Mouse (Mus musculus): ENCODE data around the gene Olfr1098. TPM values are rescaled to one million over a fixed set of nuclear protein-coding genes. Genes with fewer than 3 reads are reported as not detected.

Gene Olfr1098
- polyA plus RNA-seq (2015; fragmentation: Nextera tagmentation; extraction: Ambion mirVana): not detected in 2 replicates

GRCm38 (mm10) chr2:86924445-86924844 is at the start of gene Olfr1098:
Gene Olfr1098, minus strand, starts transcription at chr2:86924545.
- Histone ChIP-seq H3K9ac (replicated peaks) (no peak within 1 kb of the TSS), H3K27me3 (ENCODE audit: insufficient read depth, low read length) (no peaks in the 10 kb centered on the region), H3K4me3 (ENCODE audit: low read depth, low read length) (no peak within 1 kb of the TSS), H3K27ac (ENCODE audit: low read depth) (no peak within 1 kb of the TSS), H3K4me2 (ENCODE audit: low read depth, low read length) (no peak within 1 kb of the TSS), H3K36me3 (replicated peaks; ENCODE audit: insufficient read depth, low read length) (no peaks in the 10 kb centered on the region), H3K9me3 (ENCODE audit: low read length) (no peaks in the 10 kb centered on the region), H3K4me1 (ENCODE audit: insufficient read depth) (no peaks in the 10 kb centered on the region)
- TF ChIP-seq CTCF (IDR thresholded peaks at IDR 0.05; ENCODE audit: low read depth): no peak
- no peak for TF ChIP-seq EP300 (IDR thresholded peaks at IDR 0.05; ENCODE audit: low read depth)
- DNase-seq: no peak
- WGBS (ENCODE audit: insufficient replicate concordance): 80% methylated on average over 1 of the region's 1 CpGs
- no peak for ATAC-seq

- no peaks in the 10 kb centered on the region for H3K4me1 ChIP-seq (ENCODE audit: insufficient read depth)
- H3K4me2 ChIP-seq (ENCODE audit: low read depth, low read length): no peak within 1 kb of the TSS
- no peaks in the 10 kb centered on the region for H3K27me3 ChIP-seq (ENCODE audit: insufficient read depth, low read length)
- H3K9me3 ChIP-seq (ENCODE audit: low read length): no peaks in the 10 kb centered on the region
- H3K9ac ChIP-seq (replicated peaks): no peak within 1 kb of the TSS
- DNase-seq: no peak
- no peak within 1 kb of the TSS for H3K27ac ChIP-seq (ENCODE audit: low read depth)
- no peak within 1 kb of the TSS for H3K4me3 ChIP-seq (ENCODE audit: low read depth, low read length)
- no peak for TF ChIP-seq EP300 (IDR thresholded peaks at IDR 0.05; ENCODE audit: low read depth)
- no peak for TF ChIP-seq CTCF (IDR thresholded peaks at IDR 0.05; ENCODE audit: low read depth)
- no peak for ATAC-seq
- no peaks in the 10 kb centered on the region for H3K36me3 ChIP-seq (replicated peaks; ENCODE audit: insufficient read depth, low read length)
- 65% methylated on average over 1 of the region's 1 CpGs for WGBS (ENCODE audit: insufficient replicate concordance)
Measured at GRCm38 (mm10) chr2:86960593-86960992, 36.2 kb upstream of the Olfr1098 start, which contains the start of gene Olfr1099. Gene Olfr1099, minus strand, starts transcription at chr2:86960693.

GRCm38 (mm10) chr2:86926557-86926956 is 2.2 kb upstream of the Olfr1098 start:
- TF ChIP-seq CTCF (IDR thresholded peaks at IDR 0.05; ENCODE audit: low read depth): no peak
- no peak for TF ChIP-seq EP300 (IDR thresholded peaks at IDR 0.05; ENCODE audit: low read depth)
- no peak for DNase-seq
- no peak overlapping the region for H3K27ac ChIP-seq (ENCODE audit: low read depth)
- H3K27me3 ChIP-seq (ENCODE audit: insufficient read depth, low read length): no peaks in the 10 kb centered on the region
- H3K9ac ChIP-seq (replicated peaks): no peak overlapping the region
- H3K9me3 ChIP-seq (ENCODE audit: low read length): no peaks in the 10 kb centered on the region
- no peak for ATAC-seq
- H3K4me1 ChIP-seq (ENCODE audit: insufficient read depth): no peaks in the 10 kb centered on the region
- no peaks in the 10 kb centered on the region for H3K36me3 ChIP-seq (replicated peaks; ENCODE audit: insufficient read depth, low read length)
- H3K4me3 ChIP-seq (ENCODE audit: low read depth, low read length): no peak overlapping the region
- H3K4me2 ChIP-seq (ENCODE audit: low read depth, low read length): no peak overlapping the region

GRCm38 (mm10) chr2:86905647-86906046 is 18.7 kb downstream of the Olfr1098 start:
- ATAC-seq: no peak
- no peak overlapping the region for H3K4me2 ChIP-seq (ENCODE audit: low read depth, low read length)
- no peaks in the 10 kb centered on the region for H3K9me3 ChIP-seq (ENCODE audit: low read length)
- no peaks in the 10 kb centered on the region for H3K36me3 ChIP-seq (replicated peaks; ENCODE audit: insufficient read depth, low read length)
- H3K4me3 ChIP-seq (ENCODE audit: low read depth, low read length): no peak overlapping the region
- H3K9ac ChIP-seq (replicated peaks): no peak overlapping the region
- H3K27me3 ChIP-seq (ENCODE audit: insufficient read depth, low read length): no peaks in the 10 kb centered on the region
- WGBS (ENCODE audit: insufficient replicate concordance): 71% methylated on average over 2 of the region's 2 CpGs
- DNase-seq: no peak
- TF ChIP-seq EP300 (IDR thresholded peaks at IDR 0.05; ENCODE audit: low read depth) (no peak), CTCF (IDR thresholded peaks at IDR 0.05; ENCODE audit: low read depth) (no peak)
- H3K27ac ChIP-seq (ENCODE audit: low read depth): no peak overlapping the region
- H3K4me1 ChIP-seq (ENCODE audit: insufficient read depth): no peaks in the 10 kb centered on the region

GRCm38 (mm10) chr2:86892116-86892515 is 32.2 kb downstream of the Olfr1098 start, which contains the start of gene Olfr1097:
Gene Olfr1097, minus strand, starts transcription at chr2:86892216.
- ATAC-seq (no peak), DNase-seq (no peak)
- no peaks in the 10 kb centered on the region for H3K27me3 ChIP-seq (ENCODE audit: insufficient read depth, low read length)
- H3K9ac ChIP-seq (replicated peaks): no peak within 1 kb of the TSS
- no peaks in the 10 kb centered on the region for H3K9me3 ChIP-seq (ENCODE audit: low read length)
- H3K4me2 ChIP-seq (ENCODE audit: low read depth, low read length): no peak within 1 kb of the TSS
- TF ChIP-seq CTCF (IDR thresholded peaks at IDR 0.05; ENCODE audit: low read depth) (no peak), EP300 (IDR thresholded peaks at IDR 0.05; ENCODE audit: low read depth) (no peak)
- H3K4me1 ChIP-seq (ENCODE audit: insufficient read depth): no peaks in the 10 kb centered on the region
- H3K4me3 ChIP-seq (ENCODE audit: low read depth, low read length): no peak within 1 kb of the TSS
- WGBS (ENCODE audit: insufficient replicate concordance): 87% methylated on average over 1 of the region's 1 CpGs
- H3K36me3 ChIP-seq (replicated peaks; ENCODE audit: insufficient read depth, low read length): no peaks in the 10 kb centered on the region
- no peak within 1 kb of the TSS for H3K27ac ChIP-seq (ENCODE audit: low read depth)

GRCm38 (mm10) chr2:86874702-86875101 is 49.6 kb downstream of the Olfr1098 start, which contains the start of gene Gm13723:
Gene Gm13723, minus strand, starts transcription at chr2:86874802.
- H3K4me3 ChIP-seq (ENCODE audit: low read depth, low read length): no peak within 1 kb of the TSS
- no peak within 1 kb of the TSS for H3K27ac ChIP-seq (ENCODE audit: low read depth)
- no peak within 1 kb of the TSS for H3K4me2 ChIP-seq (ENCODE audit: low read depth, low read length)
- H3K4me1 ChIP-seq (ENCODE audit: insufficient read depth): no peaks in the 10 kb centered on the region
- TF ChIP-seq CTCF (IDR thresholded peaks at IDR 0.05; ENCODE audit: low read depth): no peak
- no peak for TF ChIP-seq EP300 (IDR thresholded peaks at IDR 0.05; ENCODE audit: low read depth)
- H3K9ac ChIP-seq (replicated peaks): no peak within 1 kb of the TSS
- no peak for DNase-seq
- no peaks in the 10 kb centered on the region for H3K27me3 ChIP-seq (ENCODE audit: insufficient read depth, low read length)
- WGBS (ENCODE audit: insufficient replicate concordance): 59% methylated on average over 1 of the region's 1 CpGs
- H3K36me3 ChIP-seq (replicated peaks; ENCODE audit: insufficient read depth, low read length): no peaks in the 10 kb centered on the region
- ATAC-seq: no peak
- H3K9me3 ChIP-seq (ENCODE audit: low read length): no peaks in the 10 kb centered on the region

Other genes with a start within 250 kb of the Olfr1098 start
- gene Olfr1086, start 244.5 kb downstream of the Olfr1098 start, polyA plus RNA-seq (2015; fragmentation: Nextera tagmentation; extraction: Ambion mirVana): not detected in 2 replicates
- gene Olfr1087, start 226.2 kb downstream of the Olfr1098 start, polyA plus RNA-seq (2015; fragmentation: Nextera tagmentation; extraction: Ambion mirVana): not detected in 2 replicates
- gene Olfr1089, start 190.8 kb downstream of the Olfr1098 start, polyA plus RNA-seq (2015; fragmentation: Nextera tagmentation; extraction: Ambion mirVana): not detected in 2 replicates
- not detected in 2 replicates for gene Olfr1090, start 165.6 kb downstream of the Olfr1098 start, polyA plus RNA-seq (2015; fragmentation: Nextera tagmentation; extraction: Ambion mirVana)
- gene Olfr1093, start 142.1 kb downstream of the Olfr1098 start, polyA plus RNA-seq (2015; fragmentation: Nextera tagmentation; extraction: Ambion mirVana): not detected in 2 replicates
- not detected in 2 replicates for gene Olfr141, start 114.5 kb downstream of the Olfr1098 start, polyA plus RNA-seq (2015; fragmentation: Nextera tagmentation; extraction: Ambion mirVana)
- gene Olfr1094, start 99.9 kb downstream of the Olfr1098 start, polyA plus RNA-seq (2015; fragmentation: Nextera tagmentation; extraction: Ambion mirVana): not detected in 2 replicates
- not detected in 2 replicates for gene Olfr1095, start 72.8 kb downstream of the Olfr1098 start, polyA plus RNA-seq (2015; fragmentation: Nextera tagmentation; extraction: Ambion mirVana)
- not detected in 2 replicates for gene Gm13723, start 49.7 kb downstream of the Olfr1098 start, polyA plus RNA-seq (2015; fragmentation: Nextera tagmentation; extraction: Ambion mirVana)
- not detected in 2 replicates for gene Olfr1097, start 32.3 kb downstream of the Olfr1098 start, polyA plus RNA-seq (2015; fragmentation: Nextera tagmentation; extraction: Ambion mirVana)
- gene Olfr1099, start 36.1 kb upstream of the Olfr1098 start, polyA plus RNA-seq (2015; fragmentation: Nextera tagmentation; extraction: Ambion mirVana): not detected in 2 replicates
- not detected in 2 replicates for gene Olfr1100, start 55.4 kb upstream of the Olfr1098 start, polyA plus RNA-seq (2015; fragmentation: Nextera tagmentation; extraction: Ambion mirVana)
- not detected in 2 replicates for gene Olfr1101, start 66.7 kb upstream of the Olfr1098 start, polyA plus RNA-seq (2015; fragmentation: Nextera tagmentation; extraction: Ambion mirVana)
- gene Olfr1102, start 73.9 kb upstream of the Olfr1098 start, polyA plus RNA-seq (2015; fragmentation: Nextera tagmentation; extraction: Ambion mirVana): not detected in 2 replicates
- gene Olfr1104, start 102.5 kb upstream of the Olfr1098 start, polyA plus RNA-seq (2015; fragmentation: Nextera tagmentation; extraction: Ambion mirVana): not detected in 2 replicates
- not detected in 2 replicates for gene Olfr1105, start 112.0 kb upstream of the Olfr1098 start, polyA plus RNA-seq (2015; fragmentation: Nextera tagmentation; extraction: Ambion mirVana)
- not detected in 2 replicates for gene Olfr1106, start 127.7 kb upstream of the Olfr1098 start, polyA plus RNA-seq (2015; fragmentation: Nextera tagmentation; extraction: Ambion mirVana)
- gene Olfr1107, start 151.3 kb upstream of the Olfr1098 start, polyA plus RNA-seq (2015; fragmentation: Nextera tagmentation; extraction: Ambion mirVana): not detected in 2 replicates
- not detected in 2 replicates for gene Olfr1109, start 171.5 kb upstream of the Olfr1098 start, polyA plus RNA-seq (2015; fragmentation: Nextera tagmentation; extraction: Ambion mirVana)
- gene Olfr259, start 190.0 kb upstream of the Olfr1098 start, polyA plus RNA-seq (2015; fragmentation: Nextera tagmentation; extraction: Ambion mirVana): not detected in 2 replicates
- gene Olfr1110, start 215.8 kb upstream of the Olfr1098 start, polyA plus RNA-seq (2015; fragmentation: Nextera tagmentation; extraction: Ambion mirVana): not detected in 2 replicates
- gene Olfr1111, start 228.1 kb upstream of the Olfr1098 start, polyA plus RNA-seq (2015; fragmentation: Nextera tagmentation; extraction: Ambion mirVana): not detected in 2 replicates